Comparison of ENCODE assay signal across 8 mouse cellular contexts in genomic region chr13:21722373-21722925, GRCm38 (mm10). TPM values are rescaled to one million over a fixed set of nuclear protein-coding genes. Genes with fewer than 3 reads are reported as not detected.
DNase-seq lines count a peak whose midpoint lies in the region; ATAC-seq and TF ChIP-seq lines count a peak whose summit lies in the region.

No protein-coding gene starts in this region.

- H3K9me3 ChIP-seq in embryonic facial prominence, embryonic 12.5 days = no peaks in the 10 kb centered on the region
- H3K9me3 ChIP-seq in limb, embryonic 11.5 days (ENCODE audit: control insufficient read depth, low read length) = no peaks in the 10 kb centered on the region

- TF ChIP-seq POLR2A in olfactory bulb, adult 2 months (IDR thresholded peaks at IDR 0.05; ENCODE audit: insufficient read depth, low read depth, low read length) = no peak; the same call in 1 of the 2 replicates

- H3K9ac ChIP-seq in embryonic facial prominence, embryonic 12.5 days = peak overlapping the region; percentile 53
- peak overlapping the region; percentile 44 for H3K9ac ChIP-seq in limb, embryonic 11.5 days (ENCODE audit: low read length)

- H3K27ac ChIP-seq in embryonic facial prominence, embryonic 12.5 days = peak overlapping the region; percentile 89
- H3K27ac ChIP-seq in limb, embryonic 11.5 days (replicated peaks; ENCODE audit: low read depth, low read length) = peak overlapping the region; percentile 96
- H3K27ac ChIP-seq in olfactory bulb, adult 2 months (ENCODE audit: insufficient read depth, low read depth, low read length) = peak overlapping the region; percentile 70

- ATAC-seq in embryonic facial prominence, embryonic 12.5 days (ENCODE audit: insufficient number of reproducible peaks, insufficient read depth, low FRiP score, low TSS enrichment) = no peak
- ATAC-seq in limb, embryonic 11.5 days (ENCODE audit: insufficient number of reproducible peaks, low FRiP score, low TSS enrichment, low read depth) = peak; percentile 3; the same call in 1 of the 2 replicates

- no peak for TF ChIP-seq CTCF in olfactory bulb, adult 2 months (IDR thresholded peaks at IDR 0.05; ENCODE audit: insufficient read depth, low read depth, low read length)

- peak; percentile 43 to 46 for DNase-seq in cerebellum, postnatal 10 days
- DNase-seq in cerebellum, adult 11 months = no peak
- peak; percentile 75 for DNase-seq in 3T3-L1 (ENCODE audit: low read depth, low spot score)
- peak; percentile 71 for DNase-seq in limb, embryonic 11.5 days (ENCODE audit: low spot score)
- no peak for DNase-seq in natural killer cell, adult 2 months (ENCODE audit: low spot score in 2 of 2)
- DNase-seq in kidney, adult 18-20 months = no peak

- peak overlapping the region; percentile 61 for H3K4me2 ChIP-seq in embryonic facial prominence, embryonic 12.5 days (replicated peaks)
- peak overlapping the region; percentile 40 for H3K4me2 ChIP-seq in limb, embryonic 11.5 days (ENCODE audit: low read depth, severe bottlenecking)

- WGBS in embryonic facial prominence, embryonic 12.5 days = 2% methylated on average over 11 of the region's 11 CpGs
- 4% methylated on average over 11 of the region's 11 CpGs for WGBS in limb, embryonic 11.5 days
- 3% methylated on average over 11 of the region's 11 CpGs for WGBS in olfactory bulb, adult 2 months

- peak overlapping the region; percentile 35 for H3K4me3 ChIP-seq in embryonic facial prominence, embryonic 12.5 days
- peak overlapping the region; percentile 15; the same call in 1 of the 2 replicates for H3K4me3 ChIP-seq in limb, embryonic 11.5 days (ENCODE audit: low read depth, low read length)
- H3K4me3 ChIP-seq in olfactory bulb, adult 2 months (ENCODE audit: insufficient read depth, low read depth, low read length) = peak overlapping the region; percentile 53

- no peaks in the 10 kb centered on the region for H3K27me3 ChIP-seq in embryonic facial prominence, embryonic 12.5 days
- H3K27me3 ChIP-seq in limb, embryonic 11.5 days (ENCODE audit: control insufficient read depth, insufficient read depth, low read length) = no peaks in the 10 kb centered on the region

- no peaks in the 10 kb centered on the region for H3K36me3 ChIP-seq in embryonic facial prominence, embryonic 12.5 days
- H3K36me3 ChIP-seq in limb, embryonic 11.5 days (ENCODE audit: control insufficient read depth, insufficient read depth, low read length) = no peaks in the 10 kb centered on the region

- H3K4me1 ChIP-seq in embryonic facial prominence, embryonic 12.5 days = peaks cover 25% of the 10 kb centered on the region
- H3K4me1 ChIP-seq in limb, embryonic 11.5 days (ENCODE audit: control insufficient read depth, insufficient read depth, low read length) = 0 out of 2 replicates have a peak, but pooled peaks cover 4% of the 10 kb centered on the region
- H3K4me1 ChIP-seq in olfactory bulb, adult 2 months (ENCODE audit: control insufficient read depth, insufficient read depth, low read length) = 0 out of 2 replicates have a peak, but pooled peaks cover 5% of the 10 kb centered on the region

RNA-seq across cellular contexts. Expression of gene Hist1h2bm, which starts 0.6 kb away (rescaled TPM):
- polyA plus RNA-seq in embryonic facial prominence, embryonic 12.5 days (2016; fragmentation: Nextera tagmentation; extraction: Ambion mirVana) = 8.3 and 8.9 TPM in 2 replicates
- 7.6 and 9.2 TPM in 2 replicates for polyA plus RNA-seq in limb, embryonic 11.5 days (2014; fragmentation: Nextera tagmentation; extraction: Ambion mirVana)
- not detected in 2 replicates for polyA plus RNA-seq in olfactory bulb, adult 2 months (2012; ENCODE audit: insufficient read depth, insufficient read length, low replicate concordance, missing spikeins)

RNA-seq across cellular contexts. Expression of gene Hist1h3h, which starts 5.0 kb away (rescaled TPM):
- 17.9 and 30.8 TPM in 2 replicates for polyA plus RNA-seq in embryonic facial prominence, embryonic 12.5 days (2016; fragmentation: Nextera tagmentation; extraction: Ambion mirVana)
- 13.2 and 15.5 TPM in 2 replicates for polyA plus RNA-seq in limb, embryonic 11.5 days (2014; fragmentation: Nextera tagmentation; extraction: Ambion mirVana)
- not detected in 2 replicates for polyA plus RNA-seq in olfactory bulb, adult 2 months (2012; ENCODE audit: insufficient read depth, insufficient read length, low replicate concordance, missing spikeins)

RNA-seq across cellular contexts. Expression of gene Hist1h2ai, which starts 6.2 kb away (rescaled TPM):
- 41.3 and 50.1 TPM in 2 replicates for polyA plus RNA-seq in embryonic facial prominence, embryonic 12.5 days (2016; fragmentation: Nextera tagmentation; extraction: Ambion mirVana)
- polyA plus RNA-seq in limb, embryonic 11.5 days (2014; fragmentation: Nextera tagmentation; extraction: Ambion mirVana) = 16.9 and 20.4 TPM in 2 replicates
- polyA plus RNA-seq in olfactory bulb, adult 2 months (2012; ENCODE audit: insufficient read depth, insufficient read length, low replicate concordance, missing spikeins) = not detected in 2 replicates

RNA-seq across cellular contexts. Expression of gene Hist1h2bl, which starts 6.5 kb away (rescaled TPM):
- 3.1 and 3.6 TPM in 2 replicates for polyA plus RNA-seq in embryonic facial prominence, embryonic 12.5 days (2016; fragmentation: Nextera tagmentation; extraction: Ambion mirVana)
- 2.2 and 2.9 TPM in 2 replicates for polyA plus RNA-seq in limb, embryonic 11.5 days (2014; fragmentation: Nextera tagmentation; extraction: Ambion mirVana)
- polyA plus RNA-seq in olfactory bulb, adult 2 months (2012; ENCODE audit: insufficient read depth, insufficient read length, low replicate concordance, missing spikeins) = not detected in 2 replicates

RNA-seq across cellular contexts. Expression of gene Hist1h4j, which starts 12.4 kb away (rescaled TPM):
- polyA plus RNA-seq in embryonic facial prominence, embryonic 12.5 days (2016; fragmentation: Nextera tagmentation; extraction: Ambion mirVana) = 1.6 and 1.9 TPM in 2 replicates
- 1.1 and 1.7 TPM in 2 replicates for polyA plus RNA-seq in limb, embryonic 11.5 days (2014; fragmentation: Nextera tagmentation; extraction: Ambion mirVana)
- not detected in 2 replicates for polyA plus RNA-seq in olfactory bulb, adult 2 months (2012; ENCODE audit: insufficient read depth, insufficient read length, low replicate concordance, missing spikeins)

Comparison
In these comparisons a context has a peak if more than half of its experiments do, and no peak if none do; other contexts are left out.
1. DNase-seq: peak in cerebellum, postnatal 10 days (2 of 2), 3T3-L1 (single experiment) and limb, embryonic 11.5 days (single experiment); none in cerebellum, adult 11 months (single experiment), natural killer cell, adult 2 months (0 of 2) and kidney, adult 18-20 months (single experiment).
2. RNA of gene Hist1h3h, which starts 5.0 kb away (polyA plus RNA-seq): 17.9 to 30.8 TPM in embryonic facial prominence, embryonic 12.5 days and 13.2 to 15.5 TPM in limb, embryonic 11.5 days; not detected in olfactory bulb, adult 2 months; every median in the first group is over 10 times any median in the second.
3. RNA of gene Hist1h2ai, which starts 6.2 kb away (polyA plus RNA-seq): 41.3 to 50.1 TPM in embryonic facial prominence, embryonic 12.5 days and 16.9 to 20.4 TPM in limb, embryonic 11.5 days; not detected in olfactory bulb, adult 2 months; every median in the first group is over 10 times any median in the second.
4. Peak in every context shown above with its lines, with median percentiles within 50 percentile points of each other: H3K27ac ChIP-seq and H3K4me3 ChIP-seq.